Mouse (Mus musculus) mature B cell (primary cell): ENCODE results near the gene 1700113H08Rik.

Source experiments
- in situ Hi-C: fragments of 300-500 bp; cut with MboI; formaldehyde crosslinking; loops from 2 replicates; pipeline ENCODE4 v1.14.3; 2019

1700113H08Rik gene

DNA sequence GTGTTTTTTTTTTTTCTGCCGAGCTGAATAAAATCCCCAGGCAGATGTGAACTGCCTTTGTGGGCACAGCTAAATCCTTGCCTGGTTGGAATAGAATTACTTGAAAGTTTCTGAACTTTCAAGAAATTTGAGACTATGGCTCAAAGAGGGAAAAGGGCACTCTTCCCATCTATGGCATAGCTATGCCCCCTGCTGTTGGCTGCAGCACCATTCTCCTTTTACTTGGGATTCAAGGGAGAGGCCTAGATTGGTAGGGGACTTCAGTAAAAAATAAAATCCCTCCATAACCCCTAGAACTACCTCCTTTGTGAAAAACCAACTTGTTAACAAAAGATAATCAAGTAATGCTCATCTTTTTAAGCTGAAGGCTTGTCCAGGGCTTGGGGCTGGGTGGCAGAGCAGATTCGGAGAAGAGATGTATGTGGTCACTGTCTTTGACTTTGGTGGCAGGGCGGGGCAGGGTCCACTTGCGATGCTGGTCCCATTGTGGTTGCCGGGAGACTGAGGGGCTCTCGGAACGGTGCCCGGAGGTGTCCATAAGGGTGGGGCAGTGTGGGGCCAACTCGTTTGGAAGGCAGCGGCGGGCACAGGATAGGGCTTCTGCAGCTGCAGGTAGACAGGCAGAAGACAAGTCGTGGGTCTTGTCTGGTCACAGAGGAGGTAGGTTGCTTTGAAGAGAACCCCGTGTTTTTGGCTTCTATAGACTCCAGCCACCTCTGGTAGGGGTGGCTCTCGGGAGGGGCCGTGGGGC lies at the start of gene 1700113H08Rik:
Gene 1700113H08Rik (plus strand): TSS at position 546 of the 751 bp plus-strand sequence.
- in situ Hi-C loops: no loop called here

DNA sequence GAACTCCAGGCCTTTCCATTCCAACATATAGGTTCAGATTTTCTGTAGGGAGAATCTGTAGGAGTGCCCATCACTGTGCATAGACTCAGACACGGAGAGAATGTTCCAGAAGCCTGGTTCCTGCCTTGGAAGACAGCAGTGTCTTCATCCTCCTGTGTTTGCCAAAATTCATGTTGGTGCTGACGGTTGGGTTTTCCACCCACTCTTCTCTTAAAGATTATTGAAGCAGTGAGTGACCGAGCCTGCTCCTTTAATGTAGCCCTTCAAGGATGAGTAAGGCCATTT lies 49.7 kb upstream of the 1700113H08Rik start:
- in situ Hi-C loops: no loop called here

DNA sequence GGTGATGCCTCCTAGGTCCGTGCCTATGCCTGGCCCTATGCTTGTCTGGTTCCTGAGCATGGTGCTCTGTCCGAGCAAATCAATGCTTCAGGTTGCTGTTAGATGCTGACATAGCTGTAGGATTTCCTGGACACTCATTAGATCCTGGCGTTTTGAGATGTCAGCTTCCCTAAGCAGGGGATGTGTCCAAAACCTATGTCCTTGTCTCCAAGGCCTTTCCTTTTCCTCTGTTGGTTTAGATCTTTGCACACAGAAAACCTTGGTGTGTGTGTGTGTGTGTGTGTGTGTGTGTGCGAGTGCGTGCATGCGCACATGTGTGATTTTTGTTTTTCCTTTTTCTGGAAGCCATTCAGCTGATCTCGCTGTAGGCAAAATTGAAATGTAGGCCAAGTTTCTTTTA lies 45.8 kb upstream of the 1700113H08Rik start:
- in situ Hi-C loops: no loop called here

DNA sequence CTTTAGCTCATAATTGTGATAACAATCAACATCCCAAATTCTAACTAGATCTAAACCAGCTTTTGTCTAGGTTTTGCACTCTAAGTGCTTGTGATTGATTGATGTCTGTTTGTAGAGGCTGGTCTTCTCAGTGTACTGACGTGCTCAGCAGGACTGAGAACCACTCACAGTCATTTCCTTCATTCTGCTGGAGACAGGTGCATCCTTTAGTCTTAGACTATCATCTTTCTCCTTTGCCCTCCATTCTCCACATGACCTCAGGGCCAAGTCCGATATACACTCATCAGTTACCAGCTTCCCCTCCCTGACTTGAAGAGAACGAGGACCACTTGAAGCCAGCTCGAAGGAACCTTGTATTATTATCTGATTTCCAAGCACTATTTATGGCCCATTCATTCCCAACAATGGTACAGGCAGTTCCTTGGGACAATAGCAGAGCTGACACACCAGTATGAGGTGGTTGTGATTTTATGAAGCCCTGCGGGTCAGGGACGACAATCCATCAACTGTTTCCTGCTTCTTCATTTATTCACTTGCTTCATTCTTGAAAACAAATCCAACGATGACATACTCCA lies 43.4 kb upstream of the 1700113H08Rik start:
- in situ Hi-C loops: no loop called here

DNA sequence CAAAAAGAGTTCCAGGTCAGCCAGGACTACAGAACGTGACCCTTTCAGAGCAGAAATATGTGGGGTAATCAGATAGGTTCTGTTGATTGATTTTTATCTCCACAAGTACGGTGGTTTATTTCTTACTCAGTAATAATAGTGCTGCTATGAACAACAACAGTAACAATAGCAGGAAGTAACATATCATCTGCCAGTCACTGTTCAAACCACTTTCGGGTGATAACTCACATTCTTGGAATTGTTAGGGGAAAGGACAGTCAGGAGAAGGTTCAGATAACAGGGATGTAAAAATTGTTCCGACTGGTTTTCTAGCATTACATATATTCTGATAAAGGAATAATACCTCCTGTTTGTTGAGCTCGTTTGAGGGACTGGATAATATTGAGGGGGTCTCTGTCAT lies 42.4 kb upstream of the 1700113H08Rik start:
- in situ Hi-C loops: no loop called here

DNA sequence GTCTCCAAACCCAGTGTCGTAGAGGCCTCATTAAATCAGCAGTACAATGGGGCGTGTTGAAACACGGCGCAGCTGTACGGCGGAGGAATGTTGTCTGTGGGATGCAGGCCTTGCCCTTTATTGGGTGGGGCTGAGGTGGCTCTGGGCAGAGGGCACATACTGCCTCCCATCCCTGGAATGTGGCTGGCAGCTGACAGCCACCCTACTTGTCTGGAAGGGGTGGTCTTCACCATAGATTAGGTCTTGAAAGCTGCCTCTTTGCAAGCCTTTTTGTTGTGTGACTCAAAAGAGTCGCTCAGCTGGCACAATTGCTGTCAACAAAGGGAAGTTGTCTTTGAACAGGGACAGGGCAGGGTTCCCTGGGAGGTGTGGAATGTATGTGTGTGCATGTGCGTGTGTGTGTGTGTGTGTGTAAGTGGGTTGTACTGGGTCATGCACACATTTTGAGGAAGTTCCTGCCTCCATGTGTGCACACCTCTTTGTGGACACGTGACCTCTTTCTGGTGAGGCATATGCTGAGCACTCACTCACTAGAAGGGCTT lies 41.6 kb upstream of the 1700113H08Rik start:
- in situ Hi-C loops: no loop called here

DNA sequence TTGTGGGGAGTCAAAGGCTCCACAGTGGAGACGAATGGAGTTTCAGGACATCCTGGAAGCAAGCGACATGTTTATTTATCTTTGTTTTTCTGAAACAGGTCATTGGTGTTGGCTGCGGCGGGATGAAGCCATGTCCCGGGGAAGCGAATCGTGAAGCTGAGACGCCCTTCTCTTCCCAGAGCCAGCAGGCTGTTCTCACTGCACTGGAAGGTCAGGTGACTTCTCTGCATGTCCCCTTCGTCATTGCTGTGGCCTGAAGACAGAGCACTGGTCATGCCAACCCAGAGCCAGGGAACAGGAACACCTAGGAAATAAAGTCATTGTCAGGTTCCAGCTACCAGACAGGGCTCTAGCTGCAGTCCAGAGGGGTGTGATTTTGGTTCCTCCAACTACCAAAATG lies 39.0 kb upstream of the 1700113H08Rik start:
- in situ Hi-C loops: no loop called here

DNA sequence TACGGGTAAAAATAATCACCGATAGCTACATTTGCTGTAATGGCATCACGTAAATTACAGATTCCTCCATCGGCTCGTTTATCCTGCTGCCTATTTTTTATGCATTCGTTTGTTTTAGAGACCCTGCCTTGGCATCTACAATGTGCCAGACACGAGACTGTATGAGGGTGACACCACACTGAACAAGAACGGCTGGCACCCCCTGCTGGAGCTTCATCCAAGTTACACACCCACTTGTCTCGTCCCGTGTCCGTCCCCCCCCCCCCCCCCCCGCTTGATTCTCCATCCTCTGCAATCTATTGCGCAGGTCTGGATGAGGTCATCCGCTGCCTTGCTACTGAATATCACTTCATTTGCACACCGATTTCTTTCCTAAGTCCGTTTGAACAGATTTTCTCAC lies 37.1 kb upstream of the 1700113H08Rik start:
- in situ Hi-C loops: loop anchor here (10.0 kb wide), 1 partner anchor 484 kb away; no protein-coding TSS in a partner anchor

DNA sequence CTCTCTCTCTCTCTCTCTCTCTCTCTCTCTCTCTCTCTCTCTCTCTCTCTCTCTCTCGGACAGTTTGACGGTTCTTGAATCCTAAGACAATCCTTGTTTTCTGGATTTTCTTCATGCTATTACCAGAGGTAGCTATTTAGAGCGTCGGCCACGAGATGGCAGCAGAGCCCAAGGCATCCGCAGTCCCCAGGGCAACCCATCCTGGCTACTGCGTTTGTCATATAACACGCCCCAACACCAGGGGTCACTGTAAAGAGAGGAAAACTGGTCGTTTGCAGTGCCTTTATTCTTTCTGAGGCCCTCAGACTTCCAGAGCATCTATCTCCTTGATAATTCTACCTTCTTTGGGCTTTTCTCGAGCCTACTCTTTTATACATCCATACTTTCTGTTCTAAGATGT lies 33.0 kb upstream of the 1700113H08Rik start:
- in situ Hi-C loops: loop anchor here (10.0 kb wide), 1 partner anchor 480 kb away; no protein-coding TSS in a partner anchor

DNA sequence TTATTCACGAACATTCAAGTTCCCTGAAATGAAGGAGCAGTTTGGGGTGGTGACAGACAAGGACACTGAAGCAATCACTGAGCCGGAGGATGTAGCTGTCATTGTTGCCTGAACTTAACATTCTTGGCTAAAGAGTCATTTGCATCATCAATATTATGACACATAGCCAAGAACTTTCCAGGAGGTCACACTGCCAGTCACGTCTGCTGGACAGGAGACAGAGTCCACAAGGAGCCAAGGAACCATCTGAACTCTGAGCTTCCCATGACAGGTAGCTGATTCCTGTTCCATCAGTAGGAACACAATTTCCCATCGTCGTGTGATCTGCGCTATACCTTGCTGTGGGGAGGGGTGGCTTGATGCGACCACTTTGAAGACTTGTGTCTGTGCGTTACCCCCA lies 25.1 kb upstream of the 1700113H08Rik start:
- in situ Hi-C loops: no loop called here

DNA sequence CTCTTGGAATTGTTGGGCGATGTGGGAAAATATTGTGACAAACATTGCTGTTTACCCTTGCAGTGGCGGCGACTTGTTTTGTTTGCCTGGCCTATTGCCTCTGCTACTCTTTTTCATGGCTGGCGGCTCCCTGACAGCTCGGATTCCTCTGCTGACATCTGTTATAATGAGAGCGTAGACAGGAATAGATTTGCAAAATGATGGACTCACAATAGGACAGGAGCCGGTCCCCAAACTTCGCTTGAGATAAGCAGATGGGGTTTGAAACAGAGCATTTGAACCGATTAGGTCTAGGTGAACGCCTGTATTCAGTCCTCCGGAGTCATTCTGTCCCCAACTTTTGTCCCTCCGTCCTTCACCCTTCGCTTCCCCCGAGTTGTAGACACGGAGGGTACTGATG lies 22.0 kb upstream of the 1700113H08Rik start:
- in situ Hi-C loops: no loop called here

DNA sequence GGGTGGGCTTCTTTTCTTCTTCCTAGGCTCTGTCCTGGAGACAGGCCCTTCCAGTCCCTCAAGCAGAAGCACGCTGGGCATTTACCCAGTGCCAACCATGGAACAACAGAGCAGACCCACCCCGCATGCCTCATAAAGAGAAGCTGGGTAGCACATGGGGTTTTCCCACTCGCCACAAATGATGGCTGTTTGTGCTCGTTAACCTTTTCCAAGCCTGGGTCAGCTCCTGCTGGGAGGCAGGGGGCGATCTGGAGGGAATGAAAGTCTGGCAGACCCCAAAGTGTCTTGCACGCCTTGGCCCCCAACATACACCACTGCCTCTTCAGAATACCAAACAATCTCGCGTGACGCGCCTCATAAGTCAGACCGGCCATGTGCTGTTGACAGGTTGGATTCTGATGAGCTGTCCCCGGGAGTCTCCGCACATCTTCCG lies 21.6 kb upstream of the 1700113H08Rik start:
- in situ Hi-C loops: no loop called here

DNA sequence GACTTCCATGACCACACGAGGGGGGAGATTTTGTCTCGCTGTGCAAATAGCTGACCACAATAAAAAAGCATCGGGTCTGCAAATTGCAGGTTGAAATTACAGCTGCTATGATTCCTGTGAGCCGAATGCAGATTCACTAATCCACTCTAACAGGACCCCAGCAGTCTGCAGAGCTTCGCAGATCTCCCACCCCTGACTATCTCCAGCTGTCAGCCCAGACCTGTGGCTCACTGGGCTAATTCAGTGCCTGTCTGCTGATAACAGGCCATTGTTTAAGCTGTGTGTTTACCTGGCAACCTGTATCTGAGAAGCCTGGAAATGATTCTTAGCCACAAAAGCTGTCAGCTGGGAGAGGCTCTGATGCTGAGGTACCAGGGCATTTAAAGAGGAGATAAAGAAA lies 20.8 kb upstream of the 1700113H08Rik start:
- in situ Hi-C loops: no loop called here

DNA sequence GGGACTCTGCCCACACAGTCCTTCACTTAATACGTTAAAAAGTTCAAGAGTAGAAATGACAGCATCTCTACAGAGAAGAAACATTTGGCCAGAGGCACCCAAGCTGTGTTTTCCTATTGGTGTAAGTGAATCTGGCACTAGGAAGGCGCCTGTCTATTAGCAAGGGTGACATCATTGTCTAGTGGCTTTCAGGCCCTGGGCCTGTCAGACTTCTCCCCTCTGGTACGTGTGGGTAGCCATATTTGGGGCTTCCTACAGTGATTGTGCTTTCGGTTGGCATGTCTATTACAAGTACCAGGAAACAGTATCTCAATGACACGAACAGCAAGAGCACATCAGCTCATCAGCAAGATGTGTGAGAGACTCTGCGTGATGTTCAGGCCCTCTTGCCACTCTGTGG lies 18.5 kb upstream of the 1700113H08Rik start:
- in situ Hi-C loops: no loop called here

DNA sequence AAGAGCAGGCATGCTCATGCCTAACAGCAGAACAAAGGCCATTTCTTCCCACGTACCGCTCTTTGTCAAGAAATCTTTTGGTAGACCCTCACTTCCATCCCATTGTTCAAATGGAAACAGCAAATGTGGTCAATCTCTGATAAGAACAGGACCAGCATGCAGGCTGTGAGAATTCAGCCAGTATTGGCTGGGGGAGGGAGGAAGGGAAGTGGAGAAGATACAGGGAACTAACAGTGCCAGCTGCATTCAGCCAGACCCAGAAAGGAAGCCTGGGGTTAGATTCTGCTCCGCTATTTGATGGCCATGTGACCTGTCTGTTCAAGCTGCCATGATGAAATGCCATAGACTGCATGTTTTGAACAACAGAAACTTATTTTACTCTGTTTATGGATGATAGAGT lies 18.0 kb upstream of the 1700113H08Rik start:
- in situ Hi-C loops: no loop called here

DNA sequence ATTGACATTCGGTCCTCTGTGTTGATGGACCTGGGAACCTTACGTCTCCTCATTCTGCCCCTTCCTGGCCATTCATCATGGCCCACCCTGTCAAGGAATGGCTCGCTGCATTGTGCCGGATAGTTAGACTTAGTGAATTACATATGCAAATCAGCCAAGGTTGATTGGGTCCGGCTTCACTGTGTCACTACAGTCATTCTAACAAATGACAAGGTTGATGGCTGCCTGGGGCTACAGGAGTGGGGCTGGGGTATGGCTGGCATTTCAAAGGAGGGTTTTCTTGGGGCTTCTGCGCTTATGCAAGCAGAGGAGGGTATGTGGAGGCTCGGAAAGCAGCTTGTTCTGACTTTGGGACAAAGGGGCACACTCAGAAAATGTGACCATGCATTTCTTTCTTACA lies 16.6 kb upstream of the 1700113H08Rik start:
- in situ Hi-C loops: no loop called here

DNA sequence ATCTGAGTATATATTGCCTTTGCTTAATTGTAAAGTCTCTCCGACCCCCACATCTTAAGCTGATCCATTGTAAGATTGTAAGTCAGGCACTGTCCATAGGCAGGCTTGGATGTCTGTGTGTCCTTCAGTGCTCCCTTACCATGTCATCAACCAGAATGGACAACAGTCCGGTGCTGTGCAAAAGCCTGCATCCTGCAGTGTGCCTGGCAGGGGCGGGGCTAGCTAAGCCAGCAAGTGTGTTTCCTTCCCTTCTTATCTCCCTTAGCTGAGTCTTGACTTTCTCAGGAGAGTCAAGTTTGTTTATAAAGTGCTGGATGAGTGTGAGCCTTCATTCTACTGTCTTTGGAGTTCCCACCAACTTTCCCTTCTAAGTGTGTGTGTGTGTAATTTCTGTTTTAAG lies 12.6 kb upstream of the 1700113H08Rik start:
- in situ Hi-C loops: no loop called here

DNA sequence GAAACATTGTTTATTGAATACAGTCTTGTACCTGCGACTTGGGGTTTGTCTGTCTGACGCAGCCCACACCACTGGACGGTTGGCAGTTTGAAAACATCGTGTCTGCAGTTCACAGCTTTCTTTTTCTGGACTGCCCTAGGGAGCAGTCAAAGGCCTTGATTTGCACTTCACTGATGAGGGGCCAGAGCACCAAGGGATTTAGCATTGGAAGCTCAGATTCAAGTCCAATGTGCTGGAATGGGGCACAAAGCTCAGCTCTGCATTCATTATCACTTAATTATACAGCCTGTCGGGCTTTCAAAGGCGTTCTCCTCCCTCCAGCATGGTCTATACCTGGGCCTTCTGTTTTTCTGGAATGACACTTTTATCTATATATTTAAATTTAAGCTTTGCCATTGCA lies 11.4 kb upstream of the 1700113H08Rik start:
- in situ Hi-C loops: no loop called here

DNA sequence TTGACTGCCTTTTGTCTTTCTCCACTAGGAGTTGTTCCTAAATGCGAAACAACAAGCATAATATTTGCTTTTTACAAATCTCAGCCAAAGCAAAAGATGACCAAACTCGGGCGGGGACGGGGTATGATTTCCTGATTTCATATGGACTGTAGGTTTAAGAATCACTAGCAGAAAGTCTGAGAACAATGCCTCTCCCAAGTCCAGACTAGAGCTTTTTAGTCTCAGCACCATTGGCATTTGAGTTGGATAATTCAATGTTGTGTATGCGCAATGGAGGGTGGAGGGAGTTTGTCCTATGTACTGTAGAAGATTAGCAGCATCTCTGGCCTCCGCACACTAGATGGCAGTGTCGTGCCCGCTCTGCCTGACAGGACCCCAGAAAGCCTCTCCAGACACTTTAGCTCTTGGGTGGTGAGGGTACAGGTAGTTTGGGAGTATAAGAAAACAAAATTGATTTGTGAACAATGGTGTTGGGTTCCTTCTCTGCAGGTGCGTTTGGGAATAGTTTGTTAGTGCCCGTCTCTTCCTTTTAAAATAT lies 10.8 kb upstream of the 1700113H08Rik start:
- in situ Hi-C loops: no loop called here

DNA sequence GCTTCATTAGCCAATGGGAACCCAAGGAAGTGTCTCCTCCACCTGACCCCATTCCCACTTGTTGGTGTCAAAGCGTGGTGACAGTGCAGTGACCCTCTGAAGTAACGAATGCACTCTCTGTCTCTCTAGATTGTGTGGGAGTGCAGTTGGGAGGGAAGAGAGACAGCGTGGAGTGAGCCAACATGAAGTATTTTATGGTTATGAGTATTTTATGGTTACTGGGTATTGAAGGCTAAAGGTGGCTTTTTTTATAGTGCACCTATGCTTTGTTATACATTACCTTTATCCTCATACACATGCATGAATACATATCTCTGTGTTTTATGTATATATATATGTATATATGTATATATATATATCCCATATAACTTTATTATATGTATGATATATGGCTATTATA lies 8.7 kb upstream of the 1700113H08Rik start:
- in situ Hi-C loops: no loop called here

DNA sequence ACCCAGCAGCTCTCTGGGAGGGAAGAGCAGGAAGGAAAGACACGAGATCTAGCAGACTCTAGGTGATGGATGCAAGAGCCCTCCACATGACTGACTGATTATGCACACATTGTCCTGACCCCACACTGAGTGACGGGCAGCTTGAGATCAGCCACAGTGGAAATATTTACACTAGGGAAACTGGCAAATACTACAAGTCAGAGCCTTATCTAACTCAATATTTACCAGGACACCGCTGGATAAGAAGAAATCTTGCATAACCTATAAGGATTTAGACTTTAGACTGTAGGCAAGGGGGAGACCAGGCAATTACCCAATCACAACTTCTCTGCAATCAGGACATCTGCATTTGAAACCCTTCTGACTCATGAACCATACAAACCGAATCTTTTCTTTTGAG lies 6.1 kb upstream of the 1700113H08Rik start:
- in situ Hi-C loops: no loop called here

DNA sequence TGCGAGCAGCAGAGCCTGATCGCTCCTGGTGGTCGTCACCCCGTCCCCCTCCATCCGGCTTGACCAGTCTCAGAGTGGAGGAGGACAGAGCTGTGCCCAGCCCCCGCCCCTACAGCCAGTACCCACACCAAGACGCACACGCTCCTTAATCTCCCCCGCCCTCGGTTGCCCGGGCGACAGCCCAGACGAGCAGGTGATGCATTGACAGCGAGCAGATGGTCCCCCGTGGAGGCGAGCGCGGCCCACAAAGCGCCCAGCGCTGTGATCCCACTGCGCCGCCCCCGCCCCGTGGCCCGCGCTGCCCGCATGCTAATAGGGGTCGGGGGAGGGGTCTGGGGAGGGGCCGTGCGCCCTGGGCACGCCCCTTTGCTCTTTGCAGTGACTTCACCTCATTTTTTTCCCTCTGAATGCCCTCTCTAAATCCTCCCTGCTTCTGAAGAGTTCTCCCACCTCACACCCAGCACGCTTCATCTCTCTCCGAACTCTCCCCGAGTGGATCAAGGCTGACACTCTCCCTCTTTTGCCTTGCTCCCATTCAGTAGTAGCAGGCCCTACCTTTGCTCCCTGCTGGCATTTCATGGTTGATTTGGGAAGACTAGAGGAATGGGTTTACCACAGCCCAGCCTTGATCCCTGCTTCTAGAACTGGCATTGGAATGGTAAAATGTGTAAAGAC lies 543 bp downstream of the 1700113H08Rik start:
- in situ Hi-C loops: no loop called here

DNA sequence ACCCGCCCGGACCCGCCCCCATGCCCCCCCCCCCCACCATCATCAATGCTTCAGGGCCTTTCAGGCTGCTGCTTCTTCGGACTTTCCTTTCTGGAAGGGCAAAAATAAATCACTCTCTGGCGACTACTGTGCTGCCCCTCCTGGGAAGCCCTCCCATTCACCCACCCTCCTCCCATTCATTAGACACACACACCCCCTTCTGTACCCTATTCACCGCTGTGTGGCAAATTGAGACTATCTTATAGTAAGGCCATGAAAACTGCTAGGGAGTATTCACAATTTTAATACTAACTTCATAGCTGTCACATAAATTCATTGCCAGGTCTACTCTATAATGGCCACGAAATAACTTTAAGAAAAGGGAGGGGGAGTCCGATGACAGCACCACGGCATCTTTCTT lies 1.1 kb downstream of the 1700113H08Rik start:
- in situ Hi-C loops: no loop called here
